Mouse (Mus musculus): ENCODE results near the gene Lclat1. TPM values are rescaled to one million over a fixed set of nuclear protein-coding genes. Genes with fewer than 3 reads are reported as not detected.

Lclat1 gene
- polyA plus RNA-seq, 1 experiment = 0.46 TPM

DNA sequence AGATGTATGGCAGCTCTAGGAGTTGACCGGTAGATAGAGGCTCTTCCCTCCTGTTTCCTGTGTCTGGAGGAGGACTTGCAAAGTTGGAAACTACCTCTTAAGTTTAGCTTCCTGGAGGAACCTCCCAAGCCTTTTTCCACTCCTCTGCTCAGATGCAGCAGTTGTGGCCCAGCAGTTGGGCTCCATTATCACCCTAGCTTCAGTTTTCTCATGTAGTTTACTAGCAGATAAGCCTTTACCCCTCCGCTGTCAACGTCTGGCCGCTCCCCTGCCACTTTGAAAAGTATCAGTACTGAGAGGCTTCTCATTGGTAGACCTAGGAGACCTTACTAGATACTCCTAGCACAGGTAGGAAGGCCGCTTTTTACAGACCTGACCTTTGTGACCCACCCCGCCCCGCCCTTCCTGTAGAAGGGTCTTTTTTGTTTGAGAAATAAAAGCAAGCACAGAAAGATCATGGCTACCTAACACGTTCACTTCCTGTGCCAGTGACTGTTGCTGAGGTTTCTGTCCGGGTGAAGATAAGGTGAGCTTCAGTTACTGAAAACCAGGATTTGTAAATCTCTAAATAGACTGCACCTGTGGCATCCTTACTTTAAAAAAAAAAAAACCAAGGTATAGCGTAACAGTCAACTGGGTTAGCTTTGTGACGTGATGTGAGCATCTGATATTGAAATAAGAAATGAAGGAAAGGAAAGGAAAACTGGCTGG, 121.8 kb downstream of the Lclat1 start:
- TF ChIP-seq FLI1 (IDR thresholded peaks at IDR 0.05; ENCODE audit: low read length) (no peak), GATA1 (IDR thresholded peaks at IDR 0.05; ENCODE audit: borderline replicate concordance, low read length) (no peak)
- Histone ChIP-seq H3K9me3 (no peaks in the 10 kb centered on the region), H3K4me1 (peaks cover 63% of the 10 kb centered on the region), H3K27me3 (replicated peaks) (no peaks in the 10 kb centered on the region), H3K36me3 (replicated peaks; ENCODE audit: low read length) (no peaks in the 10 kb centered on the region), H3K4me3 (replicated peaks) (no peak overlapping the region)

DNA sequence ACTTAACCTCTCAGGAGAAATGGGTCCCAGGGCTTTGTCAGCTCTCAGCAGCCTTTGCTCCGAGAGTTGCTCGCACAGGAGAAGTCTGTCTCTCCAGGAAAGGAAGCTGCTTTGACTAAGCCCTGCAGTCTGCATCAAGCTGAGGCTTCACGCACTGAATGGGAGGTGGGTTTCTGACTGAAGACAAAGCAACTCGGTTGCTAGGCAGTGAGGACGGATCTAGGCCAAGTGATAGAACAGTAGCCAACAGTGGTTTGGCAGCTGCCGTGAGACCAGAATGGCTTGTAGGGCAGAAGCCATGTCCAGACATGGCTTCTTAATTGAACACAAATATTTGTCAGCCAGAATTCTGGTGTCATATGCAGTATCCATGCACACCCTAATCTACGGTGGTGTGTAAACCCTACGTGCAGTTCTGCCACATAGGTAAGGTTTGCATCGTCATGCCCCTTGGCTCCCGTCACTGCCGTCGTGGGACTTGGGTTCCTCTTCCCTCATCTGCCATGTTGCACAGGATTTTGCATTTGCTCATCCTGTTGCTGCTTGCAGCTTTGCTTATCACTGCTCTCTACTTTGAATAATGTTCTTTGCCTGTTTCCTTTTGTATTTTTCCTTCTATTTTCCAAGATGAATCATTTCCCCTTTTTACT, 122.7 kb downstream of the Lclat1 start:
- Histone ChIP-seq H3K4me1 (peaks cover 54% of the 10 kb centered on the region), H3K4me3 (replicated peaks) (peak overlapping the region; percentile 9), H3K27me3 (replicated peaks) (no peaks in the 10 kb centered on the region), H3K9me3 (no peaks in the 10 kb centered on the region), H3K36me3 (replicated peaks; ENCODE audit: low read length) (no peaks in the 10 kb centered on the region)
- TF ChIP-seq GATA1 (IDR thresholded peaks at IDR 0.05; ENCODE audit: borderline replicate concordance, low read length) (no peak), FLI1 (IDR thresholded peaks at IDR 0.05; ENCODE audit: low read length) (no peak)

DNA sequence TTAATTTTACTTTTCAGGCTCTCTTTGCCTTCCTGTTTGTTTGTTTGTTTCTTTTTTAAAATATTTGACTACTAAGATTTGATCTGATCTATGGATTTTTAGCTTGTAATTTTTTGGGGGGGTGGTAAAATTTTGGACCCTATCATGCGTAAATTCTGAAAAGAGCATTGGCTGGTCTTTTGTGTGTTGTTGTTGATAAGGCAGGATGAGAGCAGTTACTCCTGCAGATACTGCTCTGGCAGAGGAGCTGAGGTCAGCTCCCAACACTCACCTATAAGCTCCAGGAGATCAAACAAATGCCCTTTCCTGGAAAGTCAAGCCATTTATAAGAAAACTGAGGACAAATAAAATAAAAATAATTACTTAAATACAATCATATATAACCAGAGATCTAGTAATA, 123.6 kb downstream of the Lclat1 start:
- Histone ChIP-seq H3K4me3 (replicated peaks) (no peak overlapping the region), H3K27me3 (replicated peaks) (no peaks in the 10 kb centered on the region), H3K9me3 (no peaks in the 10 kb centered on the region), H3K4me1 (peaks cover 45% of the 10 kb centered on the region), H3K36me3 (replicated peaks; ENCODE audit: low read length) (no peaks in the 10 kb centered on the region)
- no peak for TF ChIP-seq GATA1 (IDR thresholded peaks at IDR 0.05; ENCODE audit: borderline replicate concordance, low read length)
- no peak for TF ChIP-seq FLI1 (IDR thresholded peaks at IDR 0.05; ENCODE audit: low read length)

DNA sequence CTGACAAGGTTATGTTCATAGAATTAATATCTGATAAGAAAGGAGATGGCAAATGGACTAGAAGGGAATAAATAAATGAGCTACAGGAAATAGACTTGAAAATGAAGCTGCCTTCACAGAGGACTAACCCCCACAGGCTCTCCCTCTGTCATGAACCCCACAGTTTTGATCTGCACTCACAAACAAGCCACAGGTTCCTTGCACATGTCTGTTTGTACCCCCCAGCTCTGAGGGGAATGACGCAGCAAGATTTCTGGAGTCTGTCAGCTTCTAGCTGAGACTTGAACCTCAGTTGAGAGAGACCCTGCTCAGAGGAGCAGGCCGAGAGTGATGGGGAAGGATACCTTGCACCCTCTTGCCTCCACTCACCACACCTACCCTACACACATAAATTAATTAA, 124.8 kb downstream of the Lclat1 start:
- Histone ChIP-seq H3K27me3 (replicated peaks) (no peaks in the 10 kb centered on the region), H3K36me3 (replicated peaks; ENCODE audit: low read length) (no peaks in the 10 kb centered on the region), H3K4me1 (peaks cover 33% of the 10 kb centered on the region), H3K9me3 (no peaks in the 10 kb centered on the region), H3K4me3 (replicated peaks) (no peak overlapping the region)
- no peak for TF ChIP-seq FLI1 (IDR thresholded peaks at IDR 0.05; ENCODE audit: low read length)
- TF ChIP-seq GATA1 (IDR thresholded peaks at IDR 0.05; ENCODE audit: borderline replicate concordance, low read length) = no peak

- TF ChIP-seq FLI1 (IDR thresholded peaks at IDR 0.05; ENCODE audit: low read length) = no peak
- no peak overlapping the region for H3K4me3 ChIP-seq (replicated peaks)
- peaks cover 33% of the 10 kb centered on the region for H3K4me1 ChIP-seq
- H3K27me3 ChIP-seq (replicated peaks) = no peaks in the 10 kb centered on the region
- H3K36me3 ChIP-seq (replicated peaks; ENCODE audit: low read length) = no peaks in the 10 kb centered on the region
- H3K9me3 ChIP-seq = no peaks in the 10 kb centered on the region
These were observed 126.2 kb downstream of the Lclat1 start for GRCm38 (mm10) chr17:73233975-73234374.

DNA sequence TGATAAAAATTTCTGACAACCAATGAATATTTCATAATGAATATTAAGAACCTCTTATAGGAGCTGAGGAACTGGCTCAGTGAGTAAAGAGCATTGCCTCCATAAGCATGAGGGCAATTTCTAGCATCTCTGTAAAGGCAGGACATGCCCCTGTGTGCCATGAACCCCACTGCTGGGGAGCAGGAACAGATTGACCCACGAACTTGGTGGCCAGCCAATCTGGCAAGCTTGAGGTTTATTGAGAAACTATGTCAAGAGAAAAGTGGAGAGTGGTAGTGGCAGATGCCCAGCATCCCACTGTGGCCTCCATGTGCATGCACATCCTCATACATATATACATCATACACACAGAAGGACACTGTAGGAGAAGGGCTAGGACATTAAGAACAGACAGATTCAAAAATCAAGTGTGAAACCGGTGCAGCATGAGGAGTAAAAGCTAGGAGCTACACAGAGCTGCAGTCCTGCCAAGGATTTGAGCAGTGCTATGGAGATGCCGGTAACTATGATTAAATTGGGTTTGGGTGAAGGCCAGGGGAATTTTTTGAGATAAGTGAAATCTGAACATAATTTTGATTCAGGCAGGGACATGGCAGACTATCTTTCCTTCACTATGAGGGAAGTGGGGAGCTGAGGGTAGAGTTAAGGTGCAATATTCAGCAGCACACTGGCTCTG, 129.5 kb downstream of the Lclat1 start:
- H3K27me3 ChIP-seq (replicated peaks) = no peaks in the 10 kb centered on the region
- H3K4me1 ChIP-seq = peaks cover 41% of the 10 kb centered on the region
- H3K4me3 ChIP-seq (replicated peaks) = no peak overlapping the region
- TF ChIP-seq FLI1 (IDR thresholded peaks at IDR 0.05; ENCODE audit: low read length) (no peak), GATA1 (IDR thresholded peaks at IDR 0.05; ENCODE audit: borderline replicate concordance, low read length) (no peak)
- H3K36me3 ChIP-seq (replicated peaks; ENCODE audit: low read length) = peaks cover 9% of the 10 kb centered on the region
- H3K9me3 ChIP-seq = no peaks in the 10 kb centered on the region

DNA sequence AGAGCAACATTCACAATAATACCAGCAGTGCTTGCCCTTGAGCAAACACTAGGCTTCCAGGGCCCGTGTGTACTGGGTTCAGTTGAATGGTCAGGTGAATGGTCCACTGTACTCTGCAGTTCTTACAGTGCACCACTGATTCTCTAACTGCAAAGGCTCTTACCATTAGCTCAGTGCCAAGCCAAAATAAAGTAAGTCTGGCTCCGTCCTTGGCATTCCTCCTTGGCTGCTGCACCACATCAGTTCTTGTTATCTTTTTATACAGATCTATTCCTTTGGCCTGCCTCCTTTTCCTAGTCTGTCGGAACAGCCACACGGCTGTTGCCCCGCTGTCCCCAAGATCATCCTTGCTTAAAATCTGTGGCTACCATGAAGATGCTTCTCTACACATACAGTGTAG, 130.7 kb downstream of the Lclat1 start:
- Histone ChIP-seq H3K4me1 (peaks cover 48% of the 10 kb centered on the region), H3K9me3 (no peaks in the 10 kb centered on the region), H3K4me3 (replicated peaks) (no peak overlapping the region), H3K36me3 (replicated peaks; ENCODE audit: low read length) (peaks cover 11% of the 10 kb centered on the region), H3K27me3 (replicated peaks) (no peaks in the 10 kb centered on the region)
- TF ChIP-seq GATA1 (IDR thresholded peaks at IDR 0.05; ENCODE audit: borderline replicate concordance, low read length) (no peak), FLI1 (IDR thresholded peaks at IDR 0.05; ENCODE audit: low read length) (no peak)

DNA sequence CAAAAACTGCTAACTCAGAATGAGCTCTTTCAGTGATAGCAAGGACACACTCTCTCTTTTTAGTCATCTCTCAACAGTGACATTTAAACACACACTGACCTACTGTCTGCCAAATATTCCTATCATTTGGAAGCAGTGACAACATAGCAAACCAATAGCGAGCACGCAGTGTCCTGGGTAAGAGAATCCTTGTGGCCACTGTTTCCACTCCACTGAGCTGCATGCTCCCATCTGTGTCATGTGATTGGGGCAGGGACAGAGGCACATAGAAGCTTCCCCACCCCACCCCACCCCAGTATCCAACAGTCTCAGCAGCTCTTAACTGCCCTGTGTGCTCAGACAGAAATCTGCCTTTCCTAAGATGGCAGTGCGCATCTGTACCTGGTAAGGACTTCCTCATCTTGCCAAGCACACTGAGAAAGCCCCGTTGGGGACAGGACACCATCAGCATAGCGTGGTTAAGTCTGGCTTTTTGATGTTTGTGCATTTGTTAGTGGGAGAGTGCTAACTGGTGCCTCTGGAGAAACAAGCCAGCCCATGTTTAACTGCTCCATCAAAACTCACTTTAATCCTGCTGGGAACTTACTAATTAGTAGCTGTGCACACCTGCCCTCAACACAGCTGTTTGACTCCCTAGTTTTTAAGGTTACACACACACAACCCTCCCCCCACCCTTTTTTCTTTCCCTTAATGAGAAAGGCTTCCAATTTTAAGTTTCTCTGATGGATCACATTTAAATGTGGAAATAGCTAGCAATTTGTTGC, 133.5 kb downstream of the Lclat1 start:
- H3K27me3 ChIP-seq (replicated peaks) = no peaks in the 10 kb centered on the region
- H3K4me3 ChIP-seq (replicated peaks) = no peak overlapping the region
- peaks cover 69% of the 10 kb centered on the region for H3K4me1 ChIP-seq
- TF ChIP-seq FLI1 (IDR thresholded peaks at IDR 0.05; ENCODE audit: low read length) (no peak), GATA1 (IDR thresholded peaks at IDR 0.05; ENCODE audit: borderline replicate concordance, low read length) (no peak)
- peaks cover 13% of the 10 kb centered on the region for H3K36me3 ChIP-seq (replicated peaks; ENCODE audit: low read length)
- no peaks in the 10 kb centered on the region for H3K9me3 ChIP-seq

- Histone ChIP-seq H3K9me3 (no peaks in the 10 kb centered on the region), H3K4me3 (replicated peaks) (no peak overlapping the region), H3K36me3 (replicated peaks; ENCODE audit: low read length) (peaks cover 13% of the 10 kb centered on the region), H3K27me3 (replicated peaks) (no peaks in the 10 kb centered on the region), H3K4me1 (peaks cover 74% of the 10 kb centered on the region)
- TF ChIP-seq FLI1 (IDR thresholded peaks at IDR 0.05; ENCODE audit: low read length) (no peak), GATA1 (IDR thresholded peaks at IDR 0.05; ENCODE audit: borderline replicate concordance, low read length) (no peak)
These were observed 135.9 kb downstream of the Lclat1 start for GRCm38 (mm10) chr17:73243676-73244075.
